Mouse (Mus musculus) embryonic facial prominence, embryonic 13.5 days (tissue): ENCODE data around the gene Ntn1. TPM values are rescaled to one million over a fixed set of nuclear protein-coding genes. Genes with fewer than 3 reads are reported as not detected.

ENCODE experiments used
- ATAC-seq: fragments of 200-750 bp; cut with Nextera tagmentation; 2 replicates; pipeline ENCODE4 v1.8.0; 2017; ENCODE audit warnings: low read depth; ENCODE audit not compliant: insufficient number of reproducible peaks, insufficient read depth, low FRiP score, low TSS enrichment
- H3K27ac ChIP-seq: fragments of 300-500 bp; sonication (generic); 2 replicates; pipeline ENCODE4 v1.5.1; 2015; ENCODE audit warnings: moderate library complexity, mild to moderate bottlenecking, inconsistent platforms
- H3K27me3 ChIP-seq: fragments of 300-500 bp; sonication (generic); 2 replicates; pipeline ENCODE4 v1.6.1; 2015; ENCODE audit warnings: mild to moderate bottlenecking, inconsistent platforms
- H3K36me3 ChIP-seq: fragments of 300-500 bp; sonication (generic); 2 replicates; pipeline ENCODE4 v1.6.1; 2015; ENCODE audit warnings: mild to moderate bottlenecking, inconsistent platforms
- H3K4me1 ChIP-seq: fragments of 300-500 bp; sonication (generic); 2 replicates; pipeline ENCODE4 v1.6.1; 2015; ENCODE audit warnings: inconsistent platforms
- H3K4me2 ChIP-seq: fragments of 300-500 bp; sonication (generic); 2 replicates; pipeline ENCODE4 v1.6.1; 2015; ENCODE audit warnings: moderate library complexity, mild to moderate bottlenecking, inconsistent platforms
- H3K4me3 ChIP-seq: fragments of 300-500 bp; sonication (generic); 2 replicates; pipeline ENCODE4 v1.5.1; 2015; ENCODE audit warnings: mild to moderate bottlenecking, inconsistent platforms
- H3K9ac ChIP-seq: fragments of 300-500 bp; sonication (generic); 2 replicates; pipeline ENCODE4 v1.6.1; 2015; ENCODE audit warnings: mild to moderate bottlenecking, inconsistent platforms
- H3K9me3 ChIP-seq: fragments of 300-500 bp; sonication (generic); 2 replicates; pipeline ENCODE4 v1.6.1; 2016; ENCODE audit warnings: inconsistent platforms
- WGBS: fragments of 180-500 bp; shearing (Covaris S2); methylation state at CpG from one replicate; pipeline ENCODE4 v1.1.7; 2015; ENCODE audit warnings: mixed read lengths; 5-methylcytosine and 5-hydroxymethylcytosine counted together
- polyA plus RNA-seq: library from polyadenylated mRNA; unstranded; fragments of >200 nt; fragmentation: Nextera tagmentation; extraction: Ambion mirVana; gene quantifications from 2 replicates; pipeline ENCODE4 v1.2.1, GENCODE M21; 2015

Gene Ntn1
- polyA plus RNA-seq, 1 experiment from 2014 or later, result 7.1 TPM

GRCm38 (mm10) chr11:68196566-68196965 is 204.1 kb downstream of the Ntn1 start:
- ATAC-seq, result no peak
- H3K36me3 ChIP-seq, result no peaks in the 10 kb centered on the region
- WGBS, result 63% methylated on average over 6 of the region's 6 CpGs
- no peaks in the 10 kb centered on the region for H3K9me3 ChIP-seq
- peak overlapping the region; percentile 23; the same call in 1 of the 2 replicates for H3K27ac ChIP-seq
- no peak overlapping the region for H3K4me3 ChIP-seq
- no peak overlapping the region for H3K4me2 ChIP-seq
- no peaks in the 10 kb centered on the region for H3K27me3 ChIP-seq
- H3K4me1 ChIP-seq, result peaks cover 35% of the 10 kb centered on the region
- H3K9ac ChIP-seq, result no peak overlapping the region

GRCm38 (mm10) chr11:68195693-68196176 is 204.9 kb downstream of the Ntn1 start:
- Histone ChIP-seq H3K4me2 (no peak overlapping the region), H3K9ac (no peak overlapping the region), H3K4me3 (no peak overlapping the region), H3K36me3 (no peaks in the 10 kb centered on the region), H3K27ac (0 out of 2 replicates have a peak overlapping the region, but pooled peaks have one; percentile 41), H3K9me3 (no peaks in the 10 kb centered on the region), H3K4me1 (peaks cover 35% of the 10 kb centered on the region), H3K27me3 (no peaks in the 10 kb centered on the region)
- WGBS, result 39% methylated on average over 10 of the region's 10 CpGs
- no peak for ATAC-seq

GRCm38 (mm10) chr11:68195168-68195567 is 205.5 kb downstream of the Ntn1 start:
- H3K9ac ChIP-seq, result no peak overlapping the region
- 54% methylated on average over 6 of the region's 6 CpGs for WGBS
- ATAC-seq, result no peak
- no peak overlapping the region for H3K4me2 ChIP-seq
- no peak overlapping the region for H3K4me3 ChIP-seq
- no peaks in the 10 kb centered on the region for H3K36me3 ChIP-seq
- H3K27ac ChIP-seq, result no peak overlapping the region
- no peaks in the 10 kb centered on the region for H3K9me3 ChIP-seq
- no peaks in the 10 kb centered on the region for H3K27me3 ChIP-seq
- peaks cover 31% of the 10 kb centered on the region for H3K4me1 ChIP-seq

DNA sequence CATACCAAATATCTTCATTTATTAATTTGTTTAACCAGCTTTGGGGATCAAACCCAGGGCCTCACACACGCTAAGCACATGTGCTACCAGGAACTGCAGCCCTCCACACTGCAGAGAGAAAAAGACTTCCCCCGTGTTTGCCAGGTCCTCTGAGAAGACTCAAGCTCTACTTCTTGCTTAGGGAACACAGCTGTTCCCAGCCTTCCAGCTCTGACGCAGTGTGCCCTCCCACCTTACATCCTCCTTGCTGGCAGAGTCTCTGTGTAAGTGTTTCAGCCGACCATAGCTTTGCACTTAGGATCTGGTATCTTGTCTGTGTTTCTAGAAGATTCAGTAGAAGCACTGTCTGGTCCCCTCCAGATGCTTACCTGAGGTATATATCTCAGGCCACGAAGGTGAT is 209.8 kb downstream of the Ntn1 start:
- ATAC-seq, result no peak
- Histone ChIP-seq H3K4me3 (no peak overlapping the region), H3K27ac (no peak overlapping the region), H3K9me3 (no peaks in the 10 kb centered on the region), H3K9ac (no peak overlapping the region), H3K4me1 (peaks cover 36% of the 10 kb centered on the region), H3K4me2 (no peak overlapping the region), H3K27me3 (no peaks in the 10 kb centered on the region), H3K36me3 (no peaks in the 10 kb centered on the region)
- 80% methylated on average over 5 of the region's 5 CpGs for WGBS

DNA sequence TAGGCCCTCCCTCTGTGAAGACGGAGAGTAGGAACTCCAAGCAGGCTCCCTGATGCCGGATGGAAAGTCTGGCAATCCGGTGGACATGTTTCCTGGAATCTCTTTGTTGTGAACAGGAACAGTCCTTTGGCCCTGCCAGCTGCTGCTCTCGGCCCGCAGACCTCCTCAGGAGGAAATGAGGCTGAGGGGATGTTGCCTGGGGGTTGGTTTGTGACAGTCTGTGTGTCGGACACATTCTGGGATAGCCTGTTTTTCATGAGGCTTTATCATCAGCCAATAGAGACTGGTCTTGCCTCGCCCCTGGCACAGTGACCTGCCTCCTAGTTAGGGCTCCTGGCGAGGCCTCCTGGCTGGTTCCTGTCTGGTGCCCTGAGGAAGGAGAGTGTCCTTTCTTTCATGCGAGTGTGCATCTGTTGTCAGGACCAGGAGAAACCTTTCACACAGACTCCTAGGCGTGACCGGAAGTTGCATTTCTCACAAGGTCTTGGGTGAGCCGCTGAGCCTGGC is 211.9 kb downstream of the Ntn1 start:
- peak overlapping the region; percentile 55 for H3K27ac ChIP-seq
- 46% methylated on average over 12 of the region's 12 CpGs for WGBS
- ATAC-seq, result no peak
- H3K9me3 ChIP-seq, result no peaks in the 10 kb centered on the region
- no peak overlapping the region for H3K4me3 ChIP-seq
- peaks cover 24% of the 10 kb centered on the region for H3K4me1 ChIP-seq
- H3K36me3 ChIP-seq, result no peaks in the 10 kb centered on the region
- H3K9ac ChIP-seq, result no peak overlapping the region
- no peak overlapping the region for H3K4me2 ChIP-seq
- no peaks in the 10 kb centered on the region for H3K27me3 ChIP-seq

- Histone ChIP-seq H3K4me1 (peaks cover 24% of the 10 kb centered on the region), H3K4me3 (no peak overlapping the region), H3K27me3 (no peaks in the 10 kb centered on the region), H3K36me3 (no peaks in the 10 kb centered on the region), H3K9ac (no peak overlapping the region), H3K9me3 (no peaks in the 10 kb centered on the region), H3K4me2 (no peak overlapping the region), H3K27ac (no peak overlapping the region)
- WGBS, result 63% methylated on average over 8 of the region's 8 CpGs
- ATAC-seq, result no peak
Measured at GRCm38 (mm10) chr11:68187242-68187641, 213.4 kb downstream of the Ntn1 start.

DNA sequence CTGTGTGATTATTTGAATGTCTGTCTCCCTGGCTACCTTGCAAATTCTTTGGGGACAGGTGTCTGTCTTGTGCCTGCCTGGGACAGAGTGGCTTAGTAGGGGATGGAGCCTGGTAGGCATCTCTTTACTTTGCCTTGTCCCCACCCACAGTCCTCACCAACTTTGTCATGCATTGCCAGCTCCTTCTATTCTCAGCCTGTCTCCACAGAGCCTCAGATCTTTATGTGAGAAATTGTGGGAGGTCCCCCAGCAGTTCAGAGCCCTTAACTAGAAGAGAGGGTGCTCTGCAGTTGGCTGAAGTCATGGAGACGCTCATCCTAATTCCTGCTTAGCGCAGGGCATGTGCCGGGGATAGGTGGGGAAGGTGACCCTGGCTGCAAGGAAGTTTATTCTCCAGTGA is 215.0 kb downstream of the Ntn1 start:
- no peaks in the 10 kb centered on the region for H3K27me3 ChIP-seq
- peaks cover 24% of the 10 kb centered on the region for H3K4me1 ChIP-seq
- H3K4me3 ChIP-seq, result no peak overlapping the region
- H3K9me3 ChIP-seq, result no peaks in the 10 kb centered on the region
- no peak overlapping the region for H3K4me2 ChIP-seq
- WGBS, result 91% methylated on average over 3 of the region's 3 CpGs
- no peaks in the 10 kb centered on the region for H3K36me3 ChIP-seq
- no peak overlapping the region for H3K9ac ChIP-seq
- ATAC-seq, result no peak
- H3K27ac ChIP-seq, result no peak overlapping the region

GRCm38 (mm10) chr11:68177415-68177814 is 223.2 kb downstream of the Ntn1 start:
- H3K4me3 ChIP-seq, result no peak overlapping the region
- H3K9ac ChIP-seq, result no peak overlapping the region
- peaks cover 16% of the 10 kb centered on the region for H3K4me1 ChIP-seq
- no peaks in the 10 kb centered on the region for H3K36me3 ChIP-seq
- H3K27ac ChIP-seq, result no peak overlapping the region
- H3K4me2 ChIP-seq, result no peak overlapping the region
- whole genome bisulfite sequencing, result 80% methylated on average over 7 of the region's 7 CpGs
- no peaks in the 10 kb centered on the region for H3K9me3 ChIP-seq
- ATAC-seq, result no peak
- H3K27me3 ChIP-seq, result no peaks in the 10 kb centered on the region

GRCm38 (mm10) chr11:68176550-68176949 is 224.1 kb downstream of the Ntn1 start:
- Histone ChIP-seq H3K27ac (no peak overlapping the region), H3K9me3 (no peaks in the 10 kb centered on the region), H3K27me3 (no peaks in the 10 kb centered on the region), H3K36me3 (no peaks in the 10 kb centered on the region), H3K9ac (no peak overlapping the region), H3K4me3 (no peak overlapping the region), H3K4me1 (peaks cover 21% of the 10 kb centered on the region), H3K4me2 (no peak overlapping the region)
- ATAC-seq, result no peak
- 57% methylated on average over 4 of the region's 4 CpGs for WGBS

GRCm38 (mm10) chr11:68172648-68173045 is 228.0 kb downstream of the Ntn1 start:
- ATAC-seq, result no peak
- no peaks in the 10 kb centered on the region for H3K9me3 ChIP-seq
- H3K27me3 ChIP-seq, result no peaks in the 10 kb centered on the region
- H3K4me1 ChIP-seq, result peaks cover 21% of the 10 kb centered on the region
- H3K27ac ChIP-seq, result no peak overlapping the region
- WGBS, result 63% methylated on average over 4 of the region's 4 CpGs
- H3K4me3 ChIP-seq, result no peak overlapping the region
- no peaks in the 10 kb centered on the region for H3K36me3 ChIP-seq
- no peak overlapping the region for H3K9ac ChIP-seq
- H3K4me2 ChIP-seq, result no peak overlapping the region

DNA sequence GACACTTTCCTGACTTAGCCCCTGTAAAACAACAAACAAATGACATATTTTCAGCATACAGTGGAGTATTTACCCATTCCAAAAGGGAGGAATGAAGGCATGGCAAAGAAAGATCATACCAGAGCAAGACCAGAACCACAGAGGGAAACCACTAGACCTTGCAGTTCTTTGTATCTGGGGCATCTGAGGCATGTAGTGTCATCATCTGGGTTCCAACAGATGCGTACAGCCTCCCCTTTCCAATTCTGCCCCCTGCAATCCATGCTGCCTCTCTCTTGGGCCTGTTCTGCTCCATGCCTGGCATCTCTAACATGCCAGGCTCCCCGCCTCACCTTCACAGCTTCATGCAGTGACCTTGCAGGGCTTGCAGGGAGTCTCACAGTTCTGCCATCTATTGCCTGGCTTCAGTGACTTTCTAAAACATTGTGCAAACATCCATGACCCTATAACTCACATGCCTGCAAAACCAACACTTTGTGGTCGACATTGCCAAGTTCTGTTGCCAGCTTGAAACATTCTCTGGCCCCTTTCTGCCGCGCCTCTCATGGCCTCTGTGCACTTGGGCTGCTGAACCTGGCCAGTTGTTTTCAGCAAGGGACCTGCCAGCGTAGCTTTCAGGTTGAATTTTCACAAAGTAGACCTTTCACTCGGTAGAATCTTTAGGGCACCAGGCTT is 228.5 kb downstream of the Ntn1 start:
- no peak overlapping the region for H3K4me2 ChIP-seq
- WGBS, result 87% methylated on average over 7 of the region's 7 CpGs

DNA sequence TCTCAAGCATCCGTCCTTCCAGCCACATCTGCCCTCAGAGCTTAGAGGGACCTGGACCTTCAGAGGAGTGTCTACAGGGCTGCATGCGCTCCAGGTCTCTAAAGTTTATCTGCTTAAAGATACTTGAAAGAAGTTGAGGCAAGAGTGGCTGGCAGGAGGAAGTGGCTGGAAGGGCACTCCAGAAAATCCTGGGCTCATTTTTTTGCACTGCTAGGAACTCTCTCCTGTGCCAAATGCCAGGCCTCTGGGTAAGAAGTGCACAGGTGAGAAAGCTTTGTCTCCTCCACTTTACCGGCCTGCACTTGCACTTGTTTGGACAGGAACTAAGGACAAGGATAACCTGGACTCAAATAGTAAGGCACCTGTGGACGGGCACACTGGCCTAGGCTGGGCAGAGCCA is 232.2 kb downstream of the Ntn1 start:
- H3K4me3 ChIP-seq, result no peak overlapping the region
- 80% methylated on average over 4 of the region's 4 CpGs for WGBS
- no peaks in the 10 kb centered on the region for H3K36me3 ChIP-seq
- no peak overlapping the region for H3K9ac ChIP-seq
- H3K27me3 ChIP-seq, result no peaks in the 10 kb centered on the region
- no peak overlapping the region for H3K4me2 ChIP-seq
- peaks cover 12% of the 10 kb centered on the region for H3K4me1 ChIP-seq
- no peaks in the 10 kb centered on the region for H3K9me3 ChIP-seq
- H3K27ac ChIP-seq, result no peak overlapping the region
- ATAC-seq, result no peak

More for the DNA sequence above, 228.5 kb downstream of the Ntn1 start:
- no peak overlapping the region for H3K4me3 ChIP-seq
- H3K9ac ChIP-seq, result no peak overlapping the region
- no peak overlapping the region for H3K27ac ChIP-seq
- no peaks in the 10 kb centered on the region for H3K9me3 ChIP-seq
- H3K27me3 ChIP-seq, result no peaks in the 10 kb centered on the region
- peaks cover 21% of the 10 kb centered on the region for H3K4me1 ChIP-seq
- H3K36me3 ChIP-seq, result no peaks in the 10 kb centered on the region
- no peak for ATAC-seq
